Comparison of ENCODE assay signal across 8 mouse cellular contexts in genomic region chr5:72202016-72202415, GRCm38 (mm10). TPM values are rescaled to one million over a fixed set of nuclear protein-coding genes. Genes with fewer than 3 reads are reported as not detected.
A peak's percentile ranks its signal among the peaks of the same experiment; 100 is the strongest.
DNase-seq lines count a peak whose midpoint lies in the region; ATAC-seq and TF ChIP-seq lines count a peak whose summit lies in the region.

No protein-coding gene starts in this region.

- H3K27ac ChIP-seq in forebrain, postnatal 0 days (ENCODE audit: low read depth, low read length), result no peak overlapping the region
- no peak overlapping the region for H3K27ac ChIP-seq in midbrain, postnatal 0 days (ENCODE audit: low read depth, low read length)

- no peaks in the 10 kb centered on the region for H3K9me3 ChIP-seq in erythroblast, embryonic 14.5 days (ENCODE audit: control insufficient read depth, low read length)
- H3K9me3 ChIP-seq in forebrain, postnatal 0 days (ENCODE audit: low read length), result no peaks in the 10 kb centered on the region
- no peaks in the 10 kb centered on the region for H3K9me3 ChIP-seq in midbrain, postnatal 0 days (ENCODE audit: low read length)

- peak; percentile 23 to 55 for DNase-seq in CD8-positive naive resting alpha-beta T cell, adult 2 months (ENCODE audit: low read depth in 2 of 2, low spot score in 2 of 2)
- no peak for DNase-seq in forebrain, postnatal 0 days
- no peak for DNase-seq in midbrain, postnatal 0 days (ENCODE audit: low spot score)
- DNase-seq in frontal cortex, postnatal 14 days (ENCODE audit: low spot score in 2 of 2), result no peak
- DNase-seq in frontal cortex, adult 2 months (ENCODE audit: extremely low spot score in 1 of 2, low spot score in 1 of 2), result no peak

- no peak overlapping the region for H3K9ac ChIP-seq in forebrain, postnatal 0 days
- H3K9ac ChIP-seq in midbrain, postnatal 0 days (replicated peaks; ENCODE audit: low read length, poor library complexity, severe bottlenecking), result no peak overlapping the region

- TF ChIP-seq CTCF in forebrain, postnatal 0 days (IDR thresholded peaks at IDR 0.05; ENCODE audit: low read depth), result no peak
- TF ChIP-seq CTCF in midbrain, postnatal 0 days (IDR thresholded peaks at IDR 0.05), result no peak

- 42% methylated on average over 10 of the region's 10 CpGs for WGBS in forebrain, postnatal 0 days
- 47% methylated on average over 10 of the region's 10 CpGs for WGBS in midbrain, postnatal 0 days

- ATAC-seq in erythroblast, adult 5-6 weeks (replicated peaks; ENCODE audit: low FRiP score, poor library complexity, severe bottlenecking), result no peak
- no peak for ATAC-seq in forebrain, postnatal 0 days
- peak; percentile 68 for ATAC-seq in inflammation-experienced regulatory T-cells, adult 6 months
- ATAC-seq in midbrain, postnatal 0 days (ENCODE audit: low FRiP score), result no peak

- peaks cover 35% of the 10 kb centered on the region for H3K4me1 ChIP-seq in erythroblast, embryonic 14.5 days (ENCODE audit: control insufficient read depth)
- H3K4me1 ChIP-seq in forebrain, postnatal 0 days (ENCODE audit: insufficient read depth), result 0 out of 2 replicates have a peak, but pooled peaks cover 9% of the 10 kb centered on the region
- H3K4me1 ChIP-seq in midbrain, postnatal 0 days (ENCODE audit: insufficient read depth, low read length), result no peaks in the 10 kb centered on the region

- H3K4me3 ChIP-seq in erythroblast, embryonic 14.5 days (replicated peaks), result peak overlapping the region; percentile 22
- no peak overlapping the region for H3K4me3 ChIP-seq in forebrain, postnatal 0 days (ENCODE audit: low read depth, low read length)
- H3K4me3 ChIP-seq in midbrain, postnatal 0 days (ENCODE audit: low read depth, low read length), result no peak overlapping the region

- H3K36me3 ChIP-seq in erythroblast, embryonic 14.5 days (ENCODE audit: control insufficient read depth), result peaks cover 3% of the 10 kb centered on the region; the same call in 1 of the 2 replicates
- no peaks in the 10 kb centered on the region for H3K36me3 ChIP-seq in forebrain, postnatal 0 days (ENCODE audit: insufficient read depth)
- H3K36me3 ChIP-seq in midbrain, postnatal 0 days (ENCODE audit: insufficient read depth, low read length), result no peaks in the 10 kb centered on the region

- H3K4me2 ChIP-seq in forebrain, postnatal 0 days (ENCODE audit: low read depth), result peak overlapping the region; percentile 26; the same call in 1 of the 2 replicates
- peak overlapping the region; percentile 4; the same call in 1 of the 2 replicates for H3K4me2 ChIP-seq in midbrain, postnatal 0 days (ENCODE audit: low read depth, low read length, poor library complexity, severe bottlenecking)

- no peaks in the 10 kb centered on the region for H3K27me3 ChIP-seq in erythroblast, embryonic 14.5 days (ENCODE audit: control insufficient read depth)
- H3K27me3 ChIP-seq in forebrain, postnatal 0 days (ENCODE audit: insufficient read depth, low read length), result no peaks in the 10 kb centered on the region
- no peaks in the 10 kb centered on the region for H3K27me3 ChIP-seq in midbrain, postnatal 0 days (ENCODE audit: insufficient read depth, low read length)

RNA-seq across cellular contexts. Expression of gene Commd8, which starts 34.0 kb away (rescaled TPM):
- 0.12 and 0.59 TPM in 2 replicates for polyA plus RNA-seq in erythroblast, embryonic 14.5 days (2012)
- total RNA-seq in erythroblast, adult 5-6 weeks (2015; ENCODE audit: low replicate concordance), result 57.1 and 66.7 TPM in 2 replicates
- total RNA-seq in erythroblast, adult 5-6 weeks (2017; ENCODE audit: low replicate concordance), result 28.7 and 59.9 TPM in 2 replicates
- total RNA-seq in forebrain, postnatal 0 days (2014; rRNA removed), result 64.9 and 66.2 TPM in 2 replicates
- polyA plus RNA-seq in forebrain, postnatal 0 days (2015; fragmentation: Nextera tagmentation; extraction: Ambion mirVana), result 158 TPM in 2 replicates
- 100 to 1,000 TPM; 199 to 211 (median 208) TPM for polyA plus RNA-seq in inflammation-experienced regulatory T-cells, adult 6 months (2017; shearing (Covaris generic))
- total RNA-seq in midbrain, postnatal 0 days (2014; rRNA removed), result 23.9 and 34.0 TPM in 2 replicates
- polyA plus RNA-seq in midbrain, postnatal 0 days (2015; fragmentation: Nextera tagmentation; extraction: Ambion mirVana), result 146 and 151 TPM in 2 replicates
- 82.5 and 88.8 TPM in 2 replicates for polyA plus RNA-seq in frontal cortex, adult 2 months (2012; rRNA removed)

Comparison
In these comparisons a context has a peak if more than half of its experiments do, and no peak if none do; other contexts are left out.
1. DNase-seq: peak in CD8-positive naive resting alpha-beta T cell, adult 2 months (2 of 2); none in forebrain, postnatal 0 days (single experiment), midbrain, postnatal 0 days (single experiment), frontal cortex, postnatal 14 days (0 of 2) and frontal cortex, adult 2 months (0 of 2).
2. RNA of gene Commd8, which starts 34.0 kb away (polyA plus RNA-seq): 199 to 211 TPM in inflammation-experienced regulatory T-cells, adult 6 months, 158 TPM in forebrain, postnatal 0 days, 146 to 151 TPM in midbrain, postnatal 0 days and 82.5 to 88.8 TPM in frontal cortex, adult 2 months; 0.12 to 0.59 TPM in erythroblast, embryonic 14.5 days; every median in the first group is over 10 times any median in the second.